Mouse (Mus musculus) stomach, postnatal 0 days (tissue): ENCODE measurements around the gene Cryab.
A peak's percentile ranks its signal among the peaks of the same experiment; 100 is the strongest.

Experiments
- CTCF ChIP-seq: IDR thresholded peaks from 2 replicates; pipeline ENCODE4 v1.5.1; 2016; ENCODE audit warnings: antibody characterized with exemption, low read depth, mild to moderate bottlenecking, moderate library complexity
- EP300 ChIP-seq: optimal IDR thresholded peaks from 2 replicates; pipeline ENCODE3; 2016; ENCODE audit warnings: antibody characterized with exemption

DNA sequence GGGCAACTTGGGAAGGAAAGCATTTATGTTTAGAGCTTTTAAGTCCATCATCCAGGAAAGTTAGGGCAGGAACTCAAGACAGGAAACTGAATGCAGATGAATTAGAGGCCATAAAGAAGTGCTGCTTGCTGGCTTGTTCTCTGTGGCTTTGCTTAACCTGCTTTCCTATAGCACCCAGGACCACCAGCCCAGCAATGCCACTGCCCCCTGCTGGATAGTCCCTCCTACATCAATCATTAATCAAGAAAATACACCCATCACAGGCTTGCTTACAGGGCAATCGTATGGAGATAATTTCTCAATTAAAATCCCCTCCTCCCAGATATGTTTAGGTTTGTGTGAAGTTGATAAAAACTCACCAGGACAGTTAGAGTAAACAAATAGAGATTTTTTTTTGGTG lies 12.2 kb downstream of the Cryab start:
- TF ChIP-seq CTCF: peak; percentile 69
- TF ChIP-seq EP300: no peak
